Mouse (Mus musculus) kidney, adult 2 months (tissue): ENCODE measurements around the gene Slc38a2.

Experiments
- CTCF ChIP-seq: fragments of 200-500 bp; conservative IDR thresholded peaks from 2 replicates; pipeline ENCODE4 v1.5.1; 2011; ENCODE audit warnings: low read depth, mild to moderate bottlenecking, control low read depth, low read length, moderate library complexity, mixed read lengths; ENCODE audit not compliant: insufficient read depth, insufficient read length
- POLR2A ChIP-seq: fragments of 200-500 bp; IDR thresholded peaks from one replicate; pipeline ENCODE4 v1.6.1; 2011; ENCODE audit warnings: low read depth, low read length, control low read depth

- 0 out of 2 replicates have a peak, but pooled peaks have one; percentile 10 for TF ChIP-seq CTCF
- TF ChIP-seq POLR2A = no peak
Measured at GRCm38 (mm10) chr15:96695455-96696421, 3.8 kb downstream of the Slc38a2 start.
